In the genomic region with DNA sequence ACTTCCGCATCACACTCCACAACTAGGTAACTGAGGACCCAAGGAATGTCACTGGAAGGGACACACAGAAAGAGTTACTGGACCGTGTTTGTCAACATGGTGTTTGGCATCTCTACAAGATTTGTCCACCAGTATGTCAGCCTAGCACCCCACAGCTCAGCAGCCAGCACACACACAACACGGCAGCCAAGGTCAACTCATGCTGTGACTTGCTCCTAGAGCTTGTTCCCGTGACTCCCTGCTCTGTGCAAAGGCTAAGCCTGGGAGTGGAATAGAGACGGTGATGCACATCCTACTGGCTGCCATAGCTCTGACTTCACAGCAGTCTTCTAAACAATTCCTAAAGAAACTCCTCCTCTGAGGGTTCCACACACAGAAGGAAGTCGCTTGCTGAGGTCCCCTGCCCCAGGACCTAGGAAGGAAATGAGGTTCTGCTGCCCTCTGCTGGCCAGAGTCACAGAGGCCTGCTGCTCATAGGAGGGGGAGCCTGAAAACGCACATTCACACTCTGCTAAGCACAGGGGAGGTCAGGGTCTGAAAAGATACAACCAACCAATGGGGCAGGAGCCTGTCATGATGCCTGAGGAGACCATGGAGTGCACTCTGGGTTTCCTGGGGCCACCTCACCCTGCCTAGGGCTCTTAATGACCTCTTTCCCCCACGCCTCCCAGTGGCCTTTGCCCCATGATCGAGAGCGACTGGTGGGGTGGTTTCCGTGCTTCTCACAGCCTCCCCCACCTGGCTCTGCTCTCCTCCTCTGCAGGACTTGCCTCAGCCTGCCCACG, we compare ENCODE assay signal across 9 mouse cellular contexts. TPM values are rescaled to one million over a fixed set of nuclear protein-coding genes. Genes with fewer than 3 reads are reported as not detected.
DNase-seq lines count a peak whose midpoint lies in the region; ATAC-seq and TF ChIP-seq lines count a peak whose summit lies in the region.
"Had no signal": no experiment of that assay in that cellular context is flagged by ENCODE, and none has a peak within 500 bp of the region (broad histone marks: within the 10 kb centered on the region; RNA-seq: fewer than 3 reads in every experiment).

No protein-coding gene starts in this region.

- ATAC-seq in forebrain, embryonic 14.5 days: peak; percentile 86
- ATAC-seq in lung, postnatal 0 days: peak; percentile 90

- 47% methylated on average over 12 of the region's 12 CpGs for WGBS in forebrain, embryonic 14.5 days
- WGBS in lung, postnatal 0 days: 43% methylated on average over 12 of the region's 12 CpGs

- H3K27ac ChIP-seq in ES-E14 (ENCODE audit: insufficient read depth, low read depth, low read length, poor library complexity, severe bottlenecking): no peak overlapping the region
- no peak overlapping the region for H3K27ac ChIP-seq in forebrain, embryonic 14.5 days (ENCODE audit: low read depth, low read length)
- H3K27ac ChIP-seq in lung, postnatal 0 days (ENCODE audit: low read length): peak overlapping the region; percentile 81
- H3K27ac ChIP-seq: macrophage had no signal

- no peaks in the 10 kb centered on the region for H3K9me3 ChIP-seq in ES-E14 (ENCODE audit: control insufficient read depth, insufficient read depth, low read depth, low read length)
- H3K9me3 ChIP-seq in forebrain, embryonic 14.5 days (replicated peaks; ENCODE audit: control insufficient read depth, low read length): no peaks in the 10 kb centered on the region
- H3K9me3 ChIP-seq in lung, postnatal 0 days (ENCODE audit: low read length): no peaks in the 10 kb centered on the region; the same call in 1 of the 2 replicates

- peaks cover 69% of the 10 kb centered on the region for H3K36me3 ChIP-seq in ES-E14 (ENCODE audit: control insufficient read depth, insufficient read depth, low read length, poor library complexity, severe bottlenecking)
- peaks cover 78% of the 10 kb centered on the region for H3K36me3 ChIP-seq in forebrain, embryonic 14.5 days (ENCODE audit: control insufficient read depth, insufficient read depth, low read length)
- peaks cover 14% of the 10 kb centered on the region; the same call in 1 of the 2 replicates for H3K36me3 ChIP-seq in lung, postnatal 0 days (ENCODE audit: insufficient read depth, low read length)

- in situ Hi-C loops in ES-E14 (cut with MboI; ENCODE audit: low sequenced_read_pairs in 2 of 2, unreplicated experiment in 2 of 2): loop anchor here in 1 of 2 experiments (5.0 kb wide), 1 partner anchor 222 kb away; no protein-coding TSS in a partner anchor

- H3K4me1 ChIP-seq in ES-E14 (ENCODE audit: control insufficient read depth in 2 of 2, insufficient read depth in 2 of 2, low read length in 2 of 2, poor library complexity in 1 of 2): peaks cover 0 to 10% of the 10 kb centered on the region in 2 experiments; a peak in 1 of 4 replicates
- peaks cover under 1% of the 10 kb centered on the region; the same call in 1 of the 2 replicates for H3K4me1 ChIP-seq in forebrain, embryonic 14.5 days (ENCODE audit: control insufficient read depth, insufficient read depth, low read length)
- H3K4me1 ChIP-seq in lung, postnatal 0 days (ENCODE audit: insufficient read depth, low read depth, low read length): no peaks in the 10 kb centered on the region

- intact Hi-C loops in heart, postnatal 36 days (cut with DNase I): loop anchor here (1.0 to 5.0 kb wide), 5 partner anchors 77 to 377 kb away; a partner anchor contains a TSS

- peak; percentile 96 for TF ChIP-seq CTCF in lung, postnatal 0 days (IDR thresholded peaks at IDR 0.05)

- no peak overlapping the region for H3K4me2 ChIP-seq in forebrain, embryonic 14.5 days (ENCODE audit: low read length)
- no peak overlapping the region for H3K4me2 ChIP-seq in lung, postnatal 0 days (replicated peaks; ENCODE audit: low read depth, low read length)

- H3K27me3 ChIP-seq in forebrain, embryonic 14.5 days (replicated peaks; ENCODE audit: control insufficient read depth, insufficient read depth, low read length): no peaks in the 10 kb centered on the region
- no peaks in the 10 kb centered on the region for H3K27me3 ChIP-seq in lung, postnatal 0 days (replicated peaks; ENCODE audit: insufficient read depth, low read length)

- no peak overlapping the region for H3K4me3 ChIP-seq in ES-E14 (ENCODE audit: insufficient read depth in 1 of 2, low read depth in 1 of 2, low read length in 2 of 2, poor library complexity in 1 of 2, severe bottlenecking in 1 of 2)
- no peak overlapping the region for H3K4me3 ChIP-seq in forebrain, embryonic 14.5 days (ENCODE audit: low read depth, low read length)
- no peak overlapping the region for H3K4me3 ChIP-seq in lung, postnatal 0 days (ENCODE audit: low read depth, low read length)

- DNase-seq in ES-E14 (ENCODE audit: low read depth, low spot score): peak; percentile 73
- peak; percentile 84 for DNase-seq in cerebellum, adult 11-12 months
- peak; percentile 87 for DNase-seq in forebrain, embryonic 14.5 days (ENCODE audit: low spot score)
- DNase-seq in heart, postnatal 36 days: peak; percentile 90 to 95
- peak; percentile 67 to 82 for DNase-seq in layer of hippocampus, adult 18-20 months (ENCODE audit: low spot score in 2 of 2)
- peak; percentile 93 for DNase-seq in lung, postnatal 0 days (ENCODE audit: low spot score)
- peak; percentile 83 for DNase-seq in ovary, postnatal 36 days (ENCODE audit: low spot score)
- DNase-seq in thymus, postnatal 36 days: peak; percentile 79 to 83

- TF ChIP-seq EP300 in lung, postnatal 0 days (IDR thresholded peaks at IDR 0.05): no peak

- H3K9ac ChIP-seq in ES-E14 (ENCODE audit: insufficient read depth, low read depth, low read length, poor library complexity, severe bottlenecking): peak overlapping the region; percentile 9; the same call in 1 of the 2 replicates
- no peak overlapping the region for H3K9ac ChIP-seq in forebrain, embryonic 14.5 days (ENCODE audit: low read length)
- H3K9ac ChIP-seq in lung, postnatal 0 days (replicated peaks; ENCODE audit: low read depth): no peak overlapping the region

TF ChIP-seq in ES-E14, 5 proteins besides CTCF, POLR2A, EP300 and RAD21:
- no peak for TF ChIP-seq HCFC1 (IDR thresholded peaks at IDR 0.05; ENCODE audit: borderline replicate concordance, insufficient read depth, low read length)
- TF ChIP-seq ZC3H11A (IDR thresholded peaks at IDR 0.05; ENCODE audit: borderline replicate concordance, low read depth, low read length): peak; percentile 53; the same call in 1 of the 2 replicates

RNA-seq across cellular contexts. Expression of a gene that starts 6.0 kb away (rescaled TPM):
- total RNA-seq in ES-E14 (2012; rRNA removed): 29.1 and 33.6 TPM in 2 replicates
- polyA plus RNA-seq in forebrain, embryonic 14.5 days (2014; fragmentation: Nextera tagmentation; extraction: Ambion mirVana): 33.8 and 36.9 TPM in 2 replicates
- total RNA-seq in heart, postnatal 36 days (2021): 10 to 100 TPM in 1 of 2 experiments, 1 to 10 TPM in 1; 9.8 to 10.5 TPM
- 10 to 100 TPM; 37.6 to 40.5 TPM for total RNA-seq in layer of hippocampus, adult 18-20 months (2021)
- polyA plus RNA-seq in lung, postnatal 0 days (2015; fragmentation: Nextera tagmentation; extraction: Ambion mirVana): 26.8 and 27.2 TPM in 2 replicates

RNA-seq across cellular contexts. Expression of a gene that starts 20.5 kb away (rescaled TPM):
- total RNA-seq in ES-E14 (2012; rRNA removed): 0.42 and 0.54 TPM in 2 replicates
- polyA plus RNA-seq in forebrain, embryonic 14.5 days (2014; fragmentation: Nextera tagmentation; extraction: Ambion mirVana): 0.67 and 0.89 TPM in 2 replicates
- 1 to 10 TPM; 7.1 to 9.2 TPM for total RNA-seq in heart, postnatal 36 days (2021)
- 1 to 10 TPM; 3.6 to 4.5 TPM for total RNA-seq in layer of hippocampus, adult 18-20 months (2021)
- polyA plus RNA-seq in lung, postnatal 0 days (2015; fragmentation: Nextera tagmentation; extraction: Ambion mirVana): 19.1 and 21.1 TPM in 2 replicates
